Mouse (Mus musculus): ENCODE results near the gene Lsmem1. TPM values are rescaled to one million over a fixed set of nuclear protein-coding genes. Genes with fewer than 3 reads are reported as not detected.

Gene Lsmem1
- not detected in 2 replicates for polyA plus RNA-seq (2015; fragmentation: Nextera tagmentation; extraction: Ambion mirVana)

DNA sequence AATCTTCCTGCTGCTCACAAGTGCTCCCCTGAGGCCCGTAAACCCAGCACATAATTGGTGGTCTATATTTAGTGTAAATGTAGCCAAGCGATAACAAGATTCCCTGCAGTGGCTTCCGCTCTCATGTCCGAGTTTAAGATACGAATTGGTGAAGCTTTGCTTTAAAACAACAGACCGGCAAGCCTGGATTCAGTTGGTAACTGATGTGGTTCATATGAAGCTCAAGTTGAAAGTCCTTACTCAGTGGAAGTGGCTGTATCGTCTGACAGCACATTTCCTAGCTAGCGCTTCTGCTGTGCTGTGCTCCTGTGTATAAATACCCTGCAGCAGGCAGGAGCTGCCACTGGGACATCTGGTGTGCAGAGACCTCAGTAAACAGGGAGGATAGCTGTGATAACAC is at the start of gene Lsmem1:
Gene Lsmem1 (minus strand): TSS at position 189 of the 400 bp plus-strand sequence.

DNA sequence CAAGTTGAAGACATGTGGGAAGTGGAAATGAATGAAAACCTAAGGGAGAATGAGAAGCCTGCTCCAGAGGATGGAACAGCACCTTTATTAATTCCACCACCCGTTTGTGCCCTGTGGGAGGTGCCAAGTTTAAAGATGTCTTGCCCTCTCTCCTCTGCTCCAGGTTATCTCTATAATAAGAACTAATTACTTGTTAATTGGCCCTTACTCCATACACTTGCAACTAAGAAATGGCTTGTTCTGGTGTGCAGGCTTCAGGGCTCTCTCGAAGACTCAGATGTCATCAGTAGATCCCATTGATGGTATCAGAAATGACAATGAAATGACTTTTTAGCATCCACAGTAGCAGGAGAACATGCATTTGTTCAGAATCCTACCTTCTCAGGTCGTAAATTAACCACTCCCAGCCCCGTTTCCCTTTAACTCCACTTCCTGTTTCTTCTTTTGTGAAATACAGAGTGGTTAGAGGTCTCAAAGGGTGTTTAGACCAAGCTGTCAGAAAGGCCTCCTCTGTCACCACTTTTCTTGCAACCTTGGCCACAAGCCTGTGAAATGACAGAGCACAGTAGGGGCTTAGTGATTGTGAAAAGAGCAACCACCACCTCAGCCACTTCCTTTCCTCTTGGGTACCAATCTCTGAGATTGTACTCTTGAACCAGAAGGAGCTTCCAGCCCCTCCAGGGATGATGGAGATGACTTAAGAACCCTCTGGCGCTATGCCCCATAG is 49.3 kb upstream of the Lsmem1 start, which contains the start of gene Ifrd1:
Gene Ifrd1 (minus strand): TSS at position 51 of the 727 bp plus-strand sequence.

GRCm38 (mm10) chr12:40133573-40134271 is 65.6 kb downstream of the Lsmem1 start, which contains the start of gene Scin:
Gene Scin (minus strand): TSS chr12:40134228.

Small RNA genes within 50 kb of the gene (microRNA-seq; reads per million reads assigned to microRNA genes)
- gene Mir1938 (ENCODE audit: borderline replicate concordance, insufficient number of aligned reads) = not detected

Other genes with a start within 250 kb of the Lsmem1 start
- 62.1 and 78.4 TPM in 2 replicates for gene Arl4a, start 161.5 kb downstream of the Lsmem1 start, polyA plus RNA-seq (2015; fragmentation: Nextera tagmentation; extraction: Ambion mirVana)
- gene Scin, start 65.3 kb downstream of the Lsmem1 start, polyA plus RNA-seq (2015; fragmentation: Nextera tagmentation; extraction: Ambion mirVana) = 0.82 and 0.92 TPM in 2 replicates
- gene Ifrd1, start 49.0 kb upstream of the Lsmem1 start, polyA plus RNA-seq (2015; fragmentation: Nextera tagmentation; extraction: Ambion mirVana) = 141 and 180 TPM in 2 replicates
- gene Zfp277, start 246.4 kb upstream of the Lsmem1 start, polyA plus RNA-seq (2015; fragmentation: Nextera tagmentation; extraction: Ambion mirVana) = 36.7 and 40.0 TPM in 2 replicates
- gene Dock4, start 246.5 kb upstream of the Lsmem1 start, polyA plus RNA-seq (2015; fragmentation: Nextera tagmentation; extraction: Ambion mirVana) = 6.2 and 8.7 TPM in 2 replicates